Mouse (Mus musculus) heart, adult 2 months (tissue): ENCODE data around the gene Slc27a1. TPM values are rescaled to one million over a fixed set of nuclear protein-coding genes. Genes with fewer than 3 reads are reported as not detected.

Source experiments
- DNase-seq, 2 experiments: peaks; one replicate each; pipeline ENCODE4 v3.0.0; 2021
- H3K27ac ChIP-seq: fragments of 200-600 bp; 2 replicates; pipeline ENCODE4 v1.8.1; 2022
- H3K27me3 ChIP-seq: fragments of 200-500 bp; 2 replicates; pipeline ENCODE4 v1.6.1; 2012; ENCODE audit warnings: mild to moderate bottlenecking, low read length, inconsistent platforms, mixed read lengths; ENCODE audit not compliant: control insufficient read depth, insufficient read depth
- H3K36me3 ChIP-seq: fragments of 200-500 bp; 2 replicates; pipeline ENCODE4 v1.6.1; 2012; ENCODE audit warnings: low read length, inconsistent platforms; ENCODE audit not compliant: control insufficient read depth, insufficient read depth
- H3K4me1 ChIP-seq: fragments of 200-500 bp; 2 replicates; pipeline ENCODE4 v1.6.1; 2011; ENCODE audit warnings: low read length; ENCODE audit not compliant: control insufficient read depth, insufficient read depth
- H3K4me3 ChIP-seq: fragments of 200-600 bp; 2 replicates; pipeline ENCODE4 v1.8.1; 2022
- H3K79me2 ChIP-seq: fragments of 200-500 bp; replicated peaks from 2 replicates; pipeline ENCODE4 v1.6.1; 2012; ENCODE audit warnings: mild to moderate bottlenecking, inconsistent platforms, low read length, moderate library complexity, mixed read lengths; ENCODE audit not compliant: control insufficient read depth, insufficient read depth
- H3K9ac ChIP-seq: fragments of 200-500 bp; 2 replicates; pipeline ENCODE4 v1.6.1; 2012; ENCODE audit warnings: low read depth, mild to moderate bottlenecking, control low read depth, inconsistent platforms, low read length, mixed read lengths
- CTCF ChIP-seq: fragments of 200-600 bp; IDR thresholded peaks from 2 replicates; pipeline ENCODE4 v1.8.1; 2022; ENCODE audit warnings: antibody characterized with exemption, mild to moderate bottlenecking, moderate library complexity
- EP300 ChIP-seq: fragments of 200-500 bp; IDR thresholded peaks from 2 replicates; pipeline ENCODE4 v1.6.1; 2011; ENCODE audit warnings: low read depth, low read length, control low read depth; ENCODE audit not compliant: insufficient read depth
- POLR2A ChIP-seq: fragments of 200-500 bp; IDR thresholded peaks from 2 replicates; pipeline ENCODE4 v1.6.1; 2011; ENCODE audit warnings: mild to moderate bottlenecking, low read depth, low read length, control low read depth; ENCODE audit not compliant: insufficient read depth
- WGBS: fragments of 180-500 bp; shearing (Covaris S2); methylation state at CpG from one replicate; pipeline ENCODE4 v1.1.7; 2018; 5-methylcytosine and 5-hydroxymethylcytosine counted together
- intact Hi-C: fragments of 180-260 bp; cut with DNase I; formaldehyde crosslinking; loops from one replicate; pipeline ENCODE4 v1.15.1; 2025
- polyA plus RNA-seq: library from polyadenylated mRNA; depleted of rRNA; stranded (reverse); fragments of >200 nt; gene quantifications from 2 replicates; pipeline ENCODE4 v1.2.3, GENCODE M21; 2012
- total RNA-seq, 2 experiments: library from RNA; stranded (reverse); gene quantifications; 2 replicates each; pipeline ENCODE4 v1.2.3; 2021

Slc27a1 gene
- total and polyA plus RNA-seq, 3 experiments, result 159 to 227 (median 191) TPM

- 45% methylated on average over 7 of the region's 7 CpGs for WGBS
- intact Hi-C loops, result no loop called here
- Histone ChIP-seq H3K4me1 (peaks cover 2% of the 10 kb centered on the region), H3K79me2 (no peaks in the 10 kb centered on the region; the same call in 1 of the 2 replicates), H3K9ac (no peak overlapping the region), H3K27me3 (no peaks in the 10 kb centered on the region; the same call in 1 of the 2 replicates), H3K36me3 (no peaks in the 10 kb centered on the region), H3K4me3 (no peak overlapping the region), H3K27ac (peak overlapping the region; percentile 96)
- no peak for DNase-seq
- TF ChIP-seq EP300, result no peak
- no peak for TF ChIP-seq CTCF
- TF ChIP-seq POLR2A, result no peak
These were observed 1.1 kb upstream of the Slc27a1 start for GRCm38 (mm10) chr8:71567587-71567986.

GRCm38 (mm10) chr8:71568941-71569340, 259 bp downstream of the Slc27a1 start:
- DNase-seq, result no peak
- intact Hi-C loops, result no loop called here
- TF ChIP-seq EP300 (no peak), POLR2A (no peak), CTCF (no peak)
- 33% methylated on average over 6 of the region's 6 CpGs for WGBS
- peaks cover 4% of the 10 kb centered on the region for H3K4me1 ChIP-seq
- H3K36me3 ChIP-seq, result no peaks in the 10 kb centered on the region
- H3K79me2 ChIP-seq, result no peaks in the 10 kb centered on the region; the same call in 1 of the 2 replicates
- H3K27me3 ChIP-seq, result no peaks in the 10 kb centered on the region
- peak overlapping the region; percentile 64 for H3K4me3 ChIP-seq
- H3K9ac ChIP-seq, result peak overlapping the region; percentile 67
- H3K27ac ChIP-seq, result peak overlapping the region; percentile 96

- Histone ChIP-seq H3K4me1 (peaks cover 4% of the 10 kb centered on the region), H3K27me3 (no peaks in the 10 kb centered on the region), H3K27ac (peak overlapping the region; percentile 96), H3K4me3 (peak overlapping the region; percentile 64), H3K9ac (peak overlapping the region; percentile 67), H3K36me3 (no peaks in the 10 kb centered on the region), H3K79me2 (no peaks in the 10 kb centered on the region; the same call in 1 of the 2 replicates)
- TF ChIP-seq EP300 (0 out of 2 replicates have a peak, but pooled peaks have one; percentile 7), CTCF (no peak), POLR2A (peak; percentile 15)
- DNase-seq, result peak; percentile 83 to 88
- 5% methylated on average over 51 of the region's 51 CpGs for WGBS
- intact Hi-C loops, result no loop called here
These were observed 946 bp downstream of the Slc27a1 start for GRCm38 (mm10) chr8:71569366-71570290.

GRCm38 (mm10) chr8:71570291-71570954, 1.7 kb downstream of the Slc27a1 start:
- DNase-seq, result peak in 1 of 2 experiments; percentile 90
- WGBS, result 2% methylated on average over 41 of the region's 41 CpGs
- H3K27ac ChIP-seq, result peak overlapping the region; percentile 96
- H3K4me3 ChIP-seq, result peak overlapping the region; percentile 64
- no peaks in the 10 kb centered on the region; the same call in 1 of the 2 replicates for H3K79me2 ChIP-seq
- peak overlapping the region; percentile 62 for H3K9ac ChIP-seq
- no peaks in the 10 kb centered on the region for H3K36me3 ChIP-seq
- no peaks in the 10 kb centered on the region for H3K27me3 ChIP-seq
- TF ChIP-seq CTCF (no peak), EP300 (0 out of 2 replicates have a peak, but pooled peaks have one; percentile 22), POLR2A (no peak)
- H3K4me1 ChIP-seq, result peaks cover 4% of the 10 kb centered on the region
- intact Hi-C loops, result no loop called here

- Histone ChIP-seq H3K27me3 (no peaks in the 10 kb centered on the region), H3K27ac (peak overlapping the region; percentile 48), H3K9ac (no peak overlapping the region), H3K36me3 (no peaks in the 10 kb centered on the region), H3K79me2 (no peaks in the 10 kb centered on the region; the same call in 1 of the 2 replicates), H3K4me3 (no peak overlapping the region), H3K4me1 (peaks cover 4% of the 10 kb centered on the region)
- no peak for DNase-seq
- intact Hi-C loops, result no loop called here
- 64% methylated on average over 2 of the region's 2 CpGs for WGBS
- no peak for TF ChIP-seq EP300
- peak; percentile 30 for TF ChIP-seq CTCF
These were observed 3.4 kb downstream of the Slc27a1 start for GRCm38 (mm10) chr8:71572077-71572476.
